Mouse (Mus musculus) neural tube, embryonic 11.5 days (tissue): ENCODE data around the gene Tanc2. TPM values are rescaled to one million over a fixed set of nuclear protein-coding genes. Genes with fewer than 3 reads are reported as not detected.

Experiments
- ATAC-seq: fragments of 200-750 bp; cut with Nextera tagmentation; 2 replicates; pipeline ENCODE4 v1.8.0; 2017; ENCODE audit warnings: moderate number of reproducible peaks, mild to moderate bottlenecking, moderate TSS enrichment, moderate library complexity; ENCODE audit not compliant: insufficient read depth, low FRiP score, low TSS enrichment
- DNase-seq: peaks from one replicate; pipeline ENCODE4 v3.0.0-alpha.2; 2015; ENCODE audit warnings: low spot score
- H3K27ac ChIP-seq: fragments of 300-500 bp; sonication (generic); 2 replicates; pipeline ENCODE4 v1.5.1; 2014; ENCODE audit warnings: low read depth, mild to moderate bottlenecking, low read length
- H3K27me3 ChIP-seq: fragments of 300-500 bp; sonication (generic); 2 replicates; pipeline ENCODE4 v1.6.1; 2014; ENCODE audit warnings: mild to moderate bottlenecking, low read length, mixed read lengths; ENCODE audit not compliant: control insufficient read depth, insufficient read depth
- H3K36me3 ChIP-seq: fragments of 300-500 bp; sonication (generic); 2 replicates; pipeline ENCODE4 v1.6.1; 2014; ENCODE audit warnings: mild to moderate bottlenecking, low read length, moderate library complexity, mixed read lengths; ENCODE audit not compliant: control insufficient read depth, insufficient read depth
- H3K4me1 ChIP-seq: fragments of 300-500 bp; sonication (generic); 2 replicates; pipeline ENCODE4 v1.6.1; 2014; ENCODE audit warnings: low read length, mixed read lengths; ENCODE audit not compliant: control insufficient read depth, insufficient read depth
- H3K4me2 ChIP-seq: fragments of 300-500 bp; sonication (generic); 2 replicates; pipeline ENCODE4 v1.6.1; 2014; ENCODE audit warnings: low read depth, mild to moderate bottlenecking, moderate library complexity
- H3K4me3 ChIP-seq: fragments of 300-500 bp; sonication (generic); 2 replicates; pipeline ENCODE4 v1.5.1; 2014; ENCODE audit warnings: low read depth, low read length
- H3K9ac ChIP-seq: fragments of 300-500 bp; sonication (generic); 2 replicates; pipeline ENCODE4 v1.6.1; 2014; ENCODE audit warnings: mild to moderate bottlenecking, low read length
- H3K9me3 ChIP-seq: fragments of 300-500 bp; sonication (generic); 2 replicates; pipeline ENCODE4 v1.6.1; 2016; ENCODE audit warnings: low read length; ENCODE audit not compliant: control insufficient read depth
- WGBS: fragments of 180-500 bp; shearing (Covaris S2); extraction: QIAGEN DNeasy Blood & Tissue Kit; methylation state at CpG from one replicate; pipeline ENCODE4 v1.1.7; 2014; 5-methylcytosine and 5-hydroxymethylcytosine counted together
- polyA plus RNA-seq: library from polyadenylated mRNA; unstranded; fragments of >200 nt; fragmentation: Nextera tagmentation; extraction: Ambion mirVana; gene quantifications from 2 replicates; pipeline ENCODE4 v1.2.1, GENCODE M21; 2014

The Tanc2 gene
- polyA plus RNA-seq, 1 experiment from 2014 or later = 25.0 TPM

- peak overlapping the region; percentile 25; the same call in 1 of the 2 replicates for H3K4me2 ChIP-seq
- ATAC-seq = peak; percentile 67; the same call in 1 of the 2 replicates
- 21% methylated on average over 7 of the region's 7 CpGs for WGBS
These were observed 168.9 kb downstream of the Tanc2 start for GRCm38 (mm10) chr11:105758561-105759203.

DNA sequence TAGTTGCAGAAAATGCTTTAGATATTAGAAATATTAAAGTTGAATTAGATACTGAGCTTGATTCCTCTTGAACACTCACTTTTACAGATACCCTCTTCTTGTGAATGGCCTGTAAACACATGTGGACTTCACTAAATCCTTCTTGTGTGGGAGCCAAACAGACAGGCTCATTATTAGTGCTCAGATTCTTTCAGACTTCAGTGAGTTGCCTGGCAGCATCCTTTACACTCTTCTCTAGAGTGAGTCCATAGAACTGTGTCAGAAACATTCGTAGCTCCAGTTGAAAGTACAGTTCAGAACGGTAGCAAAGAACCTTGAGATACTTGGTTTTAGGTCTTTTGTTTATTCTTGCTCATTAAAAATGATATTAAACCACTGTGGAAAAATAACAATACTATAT, 169.6 kb downstream of the Tanc2 start:
- ATAC-seq = peak; percentile 76
- Histone ChIP-seq H3K4me1 (peaks cover 15% of the 10 kb centered on the region), H3K27me3 (no peaks in the 10 kb centered on the region), H3K27ac (0 out of 2 replicates have a peak overlapping the region, but pooled peaks have one; percentile 62), H3K9me3 (no peaks in the 10 kb centered on the region), H3K9ac (no peak overlapping the region), H3K4me3 (no peak overlapping the region), H3K4me2 (peak overlapping the region; percentile 20; the same call in 1 of the 2 replicates), H3K36me3 (no peaks in the 10 kb centered on the region)
- 24% methylated on average over 2 of the region's 2 CpGs for WGBS
- peak; percentile 29 for DNase-seq

More at GRCm38 (mm10) chr11:105758561-105759203, 168.9 kb downstream of the Tanc2 start:
- DNase-seq = peak; percentile 31
- Histone ChIP-seq H3K4me1 (peaks cover 15% of the 10 kb centered on the region), H3K9me3 (no peaks in the 10 kb centered on the region), H3K9ac (peak overlapping the region; percentile 50; the same call in 1 of the 2 replicates), H3K36me3 (no peaks in the 10 kb centered on the region), H3K4me3 (no peak overlapping the region), H3K27me3 (no peaks in the 10 kb centered on the region), H3K27ac (peak overlapping the region; percentile 62; the same call in 1 of the 2 replicates)

GRCm38 (mm10) chr11:105760346-105760745, 170.6 kb downstream of the Tanc2 start:
- Histone ChIP-seq H3K9ac (no peak overlapping the region; the same call in 1 of the 2 replicates), H3K27ac (no peak overlapping the region), H3K9me3 (no peaks in the 10 kb centered on the region), H3K36me3 (no peaks in the 10 kb centered on the region), H3K27me3 (no peaks in the 10 kb centered on the region), H3K4me2 (0 out of 2 replicates have a peak overlapping the region, but pooled peaks have one; percentile 1), H3K4me1 (peaks cover 15% of the 10 kb centered on the region), H3K4me3 (no peak overlapping the region)
- 39% methylated on average over 4 of the region's 4 CpGs for WGBS
- DNase-seq (no peak), ATAC-seq (no peak)

DNA sequence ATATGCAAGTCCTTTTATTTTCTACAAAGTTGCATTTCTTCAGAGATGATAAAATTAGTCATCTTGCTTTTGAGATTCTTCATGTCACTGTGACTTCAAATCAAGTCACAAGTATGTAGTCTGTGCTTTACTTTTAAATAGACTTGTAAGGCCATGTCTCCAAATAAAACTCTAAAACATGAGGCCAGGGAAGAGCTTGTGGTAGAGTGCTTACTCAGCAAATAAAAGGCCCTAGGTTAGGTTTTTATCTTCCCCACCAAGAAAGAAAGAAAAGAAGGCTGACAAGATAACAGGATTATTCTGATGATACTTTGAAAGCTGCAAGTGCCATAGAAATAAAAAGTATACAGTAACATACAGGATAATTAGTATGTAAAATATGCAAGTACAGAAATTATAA, 188.0 kb downstream of the Tanc2 start:
- Histone ChIP-seq H3K4me2 (no peak overlapping the region), H3K36me3 (no peaks in the 10 kb centered on the region), H3K27ac (no peak overlapping the region), H3K27me3 (no peaks in the 10 kb centered on the region), H3K9ac (no peak overlapping the region), H3K4me1 (no peaks in the 10 kb centered on the region), H3K9me3 (no peaks in the 10 kb centered on the region), H3K4me3 (no peak overlapping the region)
- DNase-seq (no peak), ATAC-seq (no peak)

GRCm38 (mm10) chr11:105792501-105792900, 202.7 kb downstream of the Tanc2 start:
- no peak overlapping the region for H3K4me3 ChIP-seq
- H3K36me3 ChIP-seq = no peaks in the 10 kb centered on the region
- H3K27ac ChIP-seq = no peak overlapping the region
- no peaks in the 10 kb centered on the region for H3K9me3 ChIP-seq
- ATAC-seq (no peak), DNase-seq (no peak)
- H3K9ac ChIP-seq = no peak overlapping the region
- no peaks in the 10 kb centered on the region for H3K4me1 ChIP-seq
- no peaks in the 10 kb centered on the region for H3K27me3 ChIP-seq
- H3K4me2 ChIP-seq = no peak overlapping the region

DNA sequence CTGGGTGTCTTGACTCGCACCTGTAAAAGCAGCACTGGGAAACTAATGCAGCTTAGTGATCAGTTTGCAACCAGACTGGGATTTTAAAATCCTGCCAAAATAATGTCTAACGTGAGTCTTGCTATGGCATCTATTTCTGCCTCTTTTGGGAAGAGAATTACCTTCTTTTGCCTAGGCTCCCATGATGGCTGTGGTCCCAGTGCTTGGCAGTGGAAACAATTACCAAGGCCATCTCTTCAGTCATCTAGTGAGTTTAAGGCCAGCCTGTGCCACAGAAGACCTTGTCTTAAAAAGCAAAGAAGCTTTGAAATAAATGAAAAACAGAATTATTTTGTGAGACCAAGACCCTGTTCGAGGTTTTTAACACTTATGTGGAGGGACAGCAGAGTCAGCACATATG, 213.9 kb downstream of the Tanc2 start:
- H3K4me2 ChIP-seq = no peak overlapping the region
- no peaks in the 10 kb centered on the region for H3K27me3 ChIP-seq
- no peaks in the 10 kb centered on the region for H3K4me1 ChIP-seq
- no peaks in the 10 kb centered on the region for H3K9me3 ChIP-seq
- H3K4me3 ChIP-seq = no peak overlapping the region
- no peaks in the 10 kb centered on the region for H3K36me3 ChIP-seq
- DNase-seq (no peak), ATAC-seq (no peak)
- 96% methylated on average over 3 of the region's 3 CpGs for WGBS
- H3K9ac ChIP-seq = no peak overlapping the region
- no peak overlapping the region for H3K27ac ChIP-seq

GRCm38 (mm10) chr11:105804776-105805175, 215.0 kb downstream of the Tanc2 start:
- ATAC-seq = no peak
- H3K4me3 ChIP-seq = no peak overlapping the region

GRCm38 (mm10) chr11:105807103-105807502, 217.3 kb downstream of the Tanc2 start:
- Histone ChIP-seq H3K9me3 (no peaks in the 10 kb centered on the region), H3K4me2 (no peak overlapping the region), H3K4me1 (no peaks in the 10 kb centered on the region), H3K27me3 (no peaks in the 10 kb centered on the region), H3K4me3 (no peak overlapping the region), H3K9ac (no peak overlapping the region), H3K36me3 (no peaks in the 10 kb centered on the region), H3K27ac (no peak overlapping the region)
- 86% methylated on average over 5 of the region's 5 CpGs for WGBS
- DNase-seq = no peak
- ATAC-seq = no peak

More at GRCm38 (mm10) chr11:105804776-105805175, 215.0 kb downstream of the Tanc2 start:
- Histone ChIP-seq H3K27ac (no peak overlapping the region), H3K4me2 (no peak overlapping the region), H3K9me3 (no peaks in the 10 kb centered on the region), H3K36me3 (no peaks in the 10 kb centered on the region), H3K27me3 (no peaks in the 10 kb centered on the region), H3K4me1 (no peaks in the 10 kb centered on the region), H3K9ac (no peak overlapping the region)
- 67% methylated on average over 3 of the region's 3 CpGs for WGBS
- DNase-seq = no peak

GRCm38 (mm10) chr11:105823246-105823645, 233.5 kb downstream of the Tanc2 start:
- Histone ChIP-seq H3K4me1 (no peaks in the 10 kb centered on the region), H3K36me3 (no peaks in the 10 kb centered on the region), H3K27ac (no peak overlapping the region), H3K4me2 (no peak overlapping the region), H3K9ac (no peak overlapping the region), H3K4me3 (no peak overlapping the region), H3K27me3 (no peaks in the 10 kb centered on the region), H3K9me3 (no peaks in the 10 kb centered on the region)
- WGBS = 68% methylated on average over 1 of the region's 1 CpGs
- no peak for ATAC-seq
- no peak for DNase-seq
